ENCODE assay signal across 10 mouse cellular contexts in genomic region chr15:85605962-85606610, GRCm38 (mm10). TPM values are rescaled to one million over a fixed set of nuclear protein-coding genes. Genes with fewer than 3 reads are reported as not detected.
DNase-seq lines count a peak whose midpoint lies in the region; ATAC-seq and TF ChIP-seq lines count a peak whose summit lies in the region.
"Had no signal": no experiment of that assay in that cellular context is flagged by ENCODE, and none has a peak within 500 bp of the region (broad histone marks: within the 10 kb centered on the region; RNA-seq: fewer than 3 reads in every experiment).

No protein-coding gene starts in this region.

- H3K27ac ChIP-seq in liver, postnatal 0 days (ENCODE audit: low read depth) = no peak overlapping the region
- H3K27ac ChIP-seq in hindbrain, postnatal 0 days = peak overlapping the region; percentile 15; the same call in 1 of the 2 replicates
- H3K27ac ChIP-seq in olfactory bulb, adult 2 months (ENCODE audit: insufficient read depth, low read depth, low read length) = peak overlapping the region; percentile 54; the same call in 1 of the 2 replicates

- no peak for TF ChIP-seq EP300 in liver, postnatal 0 days (IDR thresholded peaks at IDR 0.05; ENCODE audit: low read depth)

- H3K36me3 ChIP-seq in liver, postnatal 0 days (replicated peaks; ENCODE audit: insufficient read depth, low read length) = no peaks in the 10 kb centered on the region
- no peaks in the 10 kb centered on the region for H3K36me3 ChIP-seq in hindbrain, postnatal 0 days (ENCODE audit: insufficient read depth, low read length)

- no peak overlapping the region for H3K9ac ChIP-seq in liver, postnatal 0 days (replicated peaks)
- 0 out of 2 replicates have a peak overlapping the region, but pooled peaks have one; percentile 21 for H3K9ac ChIP-seq in hindbrain, postnatal 0 days (replicated peaks; ENCODE audit: low read length)

- H3K27me3 ChIP-seq in liver, postnatal 0 days (ENCODE audit: insufficient read depth, low read length) = no peaks in the 10 kb centered on the region
- H3K27me3 ChIP-seq in hindbrain, postnatal 0 days (ENCODE audit: insufficient read depth, low read length) = no peaks in the 10 kb centered on the region

- no peaks in the 10 kb centered on the region for H3K9me3 ChIP-seq in liver, postnatal 0 days (ENCODE audit: low read length)
- no peaks in the 10 kb centered on the region for H3K9me3 ChIP-seq in hindbrain, postnatal 0 days (ENCODE audit: low read length)

- ATAC-seq in liver, postnatal 0 days = peak; percentile 21; the same call in 1 of the 2 replicates
- ATAC-seq in hindbrain, postnatal 0 days = no peak

- TF ChIP-seq CTCF in liver, postnatal 0 days (IDR thresholded peaks at IDR 0.05; ENCODE audit: low read depth) = no peak
- TF ChIP-seq CTCF in hindbrain, postnatal 0 days (IDR thresholded peaks at IDR 0.05; ENCODE audit: low read depth) = no peak
- TF ChIP-seq CTCF in olfactory bulb, adult 2 months (IDR thresholded peaks at IDR 0.05; ENCODE audit: insufficient read depth, low read depth, low read length) = no peak

- WGBS in liver, postnatal 0 days (ENCODE audit: insufficient replicate concordance) = 54% methylated on average over 17 of the region's 17 CpGs
- 55% methylated on average over 17 of the region's 17 CpGs for WGBS in hindbrain, postnatal 0 days
- WGBS in olfactory bulb, adult 2 months = 62% methylated on average over 17 of the region's 17 CpGs

- no peak for TF ChIP-seq POLR2A in olfactory bulb, adult 2 months (IDR thresholded peaks at IDR 0.05; ENCODE audit: insufficient read depth, low read depth, low read length)

- H3K4me2 ChIP-seq in liver, postnatal 0 days (ENCODE audit: low read depth, low read length) = peak overlapping the region; percentile 18; the same call in 1 of the 2 replicates
- H3K4me2 ChIP-seq in hindbrain, postnatal 0 days (ENCODE audit: low read depth, low read length) = peak overlapping the region; percentile 25; the same call in 1 of the 2 replicates
- H3K4me2 ChIP-seq: liver, embryonic 11.5 days had no signal

- peak; percentile 30 for DNase-seq in embryo, embryonic 10 days (ENCODE audit: low spot score)
- no peak for DNase-seq in embryo, embryonic 9.5 days (ENCODE audit: extremely low spot score)
- no peak for DNase-seq in liver, postnatal 0 days
- DNase-seq in liver = no peak
- no peak for DNase-seq in hindbrain, postnatal 0 days (ENCODE audit: low spot score)
- DNase-seq in B cell, adult 2 months = no peak
- no peak for DNase-seq in adrenal gland, adult 8-10 months
- DNase-seq: cerebellum, adult 9-11 months had no signal

- H3K4me1 ChIP-seq in liver, postnatal 0 days (ENCODE audit: insufficient read depth) = no peaks in the 10 kb centered on the region; the same call in 1 of the 2 replicates
- 0 out of 2 replicates have a peak, but pooled peaks cover 1% of the 10 kb centered on the region for H3K4me1 ChIP-seq in hindbrain, postnatal 0 days (ENCODE audit: insufficient read depth, low read length)
- peaks cover 15% of the 10 kb centered on the region for H3K4me1 ChIP-seq in olfactory bulb, adult 2 months (ENCODE audit: control insufficient read depth, insufficient read depth, low read length)

- H3K4me3 ChIP-seq in liver, postnatal 0 days (ENCODE audit: low read depth, low read length) = no peak overlapping the region
- no peak overlapping the region for H3K4me3 ChIP-seq in hindbrain, postnatal 0 days (ENCODE audit: low read length)
- H3K4me3 ChIP-seq in olfactory bulb, adult 2 months (ENCODE audit: insufficient read depth, low read depth, low read length) = peak overlapping the region; percentile 4; the same call in 1 of the 2 replicates

RNA-seq across cellular contexts. Expression of gene Wnt7b, which starts 23.8 kb away (rescaled TPM):
- polyA plus RNA-seq in liver, postnatal 0 days (2015; fragmentation: Nextera tagmentation; extraction: Ambion mirVana) = 0.05 and 0.09 TPM in 2 replicates
- total RNA-seq in hindbrain, postnatal 0 days (2014; rRNA removed) = 56.6 and 63.1 TPM in 2 replicates
- 26.0 and 27.2 TPM in 2 replicates for polyA plus RNA-seq in hindbrain, postnatal 0 days (2015; fragmentation: Nextera tagmentation; extraction: Ambion mirVana)
- not detected in 2 replicates for polyA plus RNA-seq in olfactory bulb, adult 2 months (2012; ENCODE audit: insufficient read depth, insufficient read length, low replicate concordance, missing spikeins)
- 1 to 10 TPM in 2 of 4 experiments, under 1 TPM in 2; 0.65 to 1.1 (median 0.85) TPM for total RNA-seq in adrenal gland, adult 8-10 months (2022)

Comparison
In these comparisons a context has a peak if more than half of its experiments do, and no peak if none do; other contexts are left out.
1. RNA of gene Wnt7b, which starts 23.8 kb away (polyA plus RNA-seq): 26.0 to 27.2 TPM in hindbrain, postnatal 0 days; 0.05 to 0.09 TPM in liver, postnatal 0 days and not detected in olfactory bulb, adult 2 months; every median in the first group is over 10 times any median in the second.